Mouse (Mus musculus) gastrocnemius, postnatal 36 days (tissue): ENCODE measurements around the gene Foxf1. TPM values are rescaled to one million over a fixed set of nuclear protein-coding genes. Genes with fewer than 3 reads are reported as not detected.

ENCODE experiments used
- DNase-seq, 2 experiments: peaks; one replicate each; pipeline ENCODE4 v3.0.0; 2022
- intact Hi-C: fragments of 180-260 bp; cut with DNase I; formaldehyde crosslinking; loops from one replicate; pipeline ENCODE4 v1.15.1; 2025
- long read RNA-seq, 2 experiments: library from polyadenylated mRNA; stranded (forward); transcript quantifications; one replicate each; pipeline ENCODE4 v2.0.0; 2021
- total RNA-seq, 2 experiments: library from RNA; stranded (reverse); gene quantifications; 2 replicates each; pipeline ENCODE4 v1.2.3; 2021

Gene Foxf1
- not detected for total RNA-seq
- long read RNA-seq, experiment 1: 0 reads
- long read RNA-seq, experiment 2: 0 reads

DNA sequence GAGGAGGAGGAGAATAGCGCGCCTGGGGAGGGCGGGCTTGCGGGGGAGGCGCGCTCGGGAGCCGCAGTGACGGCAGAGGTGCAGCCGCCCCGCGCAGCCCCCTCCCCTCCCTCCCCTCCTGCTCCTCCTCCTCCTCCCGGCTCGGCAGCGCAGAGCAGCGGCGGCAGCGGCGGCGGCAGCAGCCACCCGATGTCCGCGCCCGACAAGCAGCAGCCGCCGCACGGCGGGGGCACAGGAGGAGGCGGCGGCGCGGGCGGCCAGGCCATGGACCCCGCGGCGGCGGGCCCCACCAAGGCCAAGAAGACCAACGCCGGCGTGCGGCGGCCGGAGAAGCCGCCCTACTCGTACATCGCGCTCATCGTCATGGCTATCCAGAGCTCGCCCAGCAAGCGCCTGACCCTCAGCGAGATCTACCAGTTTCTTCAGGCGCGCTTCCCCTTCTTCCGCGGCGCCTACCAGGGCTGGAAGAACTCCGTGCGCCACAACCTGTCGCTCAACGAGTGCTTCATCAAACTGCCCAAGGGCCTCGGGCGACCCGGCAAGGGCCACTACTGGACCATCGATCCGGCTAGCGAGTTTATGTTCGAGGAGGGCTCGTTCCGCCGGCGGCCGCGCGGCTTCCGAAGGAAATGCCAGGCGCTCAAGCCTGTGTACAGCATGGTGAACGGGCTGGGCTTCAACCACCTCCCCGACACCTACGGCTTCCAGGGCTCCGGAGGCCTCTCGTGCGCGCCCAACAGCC is at the start of gene Foxf1:
Gene Foxf1 (plus strand): TSS at position 177 of the 742 bp plus-strand sequence.
- DNase-seq: no peak
- intact Hi-C loops: loop anchor here (2.0 kb wide), 1 partner anchor 112 kb away; no protein-coding TSS in a partner anchor

DNA sequence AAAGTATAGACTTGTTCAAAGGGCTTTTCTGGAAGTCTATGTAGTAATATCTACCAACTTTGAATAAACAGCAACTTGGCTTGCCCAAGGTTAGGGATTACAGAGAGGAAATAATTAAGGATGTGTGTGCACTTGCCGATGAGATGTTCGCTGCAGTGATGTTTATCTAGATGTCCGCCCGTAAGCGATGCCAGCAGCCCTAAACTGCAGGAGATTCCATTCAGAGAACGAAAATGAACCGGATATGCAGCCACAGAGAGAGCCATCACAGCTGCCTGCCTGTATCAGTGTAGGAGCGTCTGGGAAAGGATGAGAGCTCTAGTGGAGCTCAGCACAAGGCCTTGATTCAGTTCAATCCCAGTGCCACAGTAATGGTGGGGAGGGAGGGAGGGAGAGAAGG is 48.6 kb upstream of the Foxf1 start:
- intact Hi-C loops: no loop called here
- no peak for DNase-seq

DNA sequence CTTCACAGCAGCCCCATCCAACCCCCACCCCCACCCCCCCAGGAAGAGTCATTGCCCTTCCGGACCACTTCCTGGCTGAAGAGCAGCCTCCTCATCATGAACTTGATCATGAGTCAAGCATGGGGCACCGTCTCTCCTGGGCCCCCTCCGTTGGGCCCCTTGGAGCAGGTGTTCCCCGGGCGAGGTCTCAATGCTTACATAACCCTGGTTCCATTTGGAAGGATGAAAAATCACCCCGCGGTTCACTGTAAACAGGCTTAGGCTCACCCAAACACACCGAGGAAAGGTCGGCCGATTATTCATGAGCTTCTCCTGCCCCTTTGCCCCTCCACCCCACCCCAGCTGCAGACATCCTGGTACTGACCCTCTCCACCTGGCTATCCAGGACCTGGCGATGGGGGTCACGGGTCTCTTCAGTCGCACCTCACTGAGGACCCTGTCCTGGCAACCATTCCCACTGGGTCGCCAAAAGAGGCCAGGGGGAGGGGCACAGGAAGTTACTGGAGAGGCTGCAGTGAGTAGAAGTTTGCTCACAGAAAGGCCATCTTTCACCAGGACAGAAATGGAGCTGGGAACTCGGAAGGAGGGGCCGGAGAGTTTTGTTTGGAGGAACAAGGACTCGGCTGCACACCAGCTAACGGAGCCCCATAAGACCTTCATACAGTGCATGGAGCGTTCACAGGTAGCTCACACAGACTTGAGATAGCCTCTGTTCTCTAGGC is 40.3 kb upstream of the Foxf1 start:
- no peak for DNase-seq
- intact Hi-C loops: no loop called here

DNA sequence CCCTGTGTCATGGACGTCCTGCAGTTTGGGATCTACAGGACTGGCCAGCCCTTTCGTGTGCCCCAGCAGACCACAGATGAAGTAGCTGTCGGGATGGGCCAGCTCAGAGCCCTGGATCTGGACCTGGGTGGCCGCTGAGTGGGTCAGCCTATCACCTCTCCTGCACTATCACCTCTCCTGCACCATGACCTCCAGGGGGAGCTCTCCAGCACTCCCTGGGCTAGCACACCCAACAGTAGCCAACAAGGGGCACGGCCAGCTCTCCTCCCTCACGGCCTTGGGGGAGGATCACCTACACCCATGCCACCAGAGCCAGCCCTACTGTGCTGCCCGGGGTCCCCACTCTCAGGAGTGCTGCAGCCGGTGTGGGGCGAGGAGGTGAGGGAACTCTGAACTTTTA is 36.7 kb upstream of the Foxf1 start:
- intact Hi-C loops: no loop called here

DNA sequence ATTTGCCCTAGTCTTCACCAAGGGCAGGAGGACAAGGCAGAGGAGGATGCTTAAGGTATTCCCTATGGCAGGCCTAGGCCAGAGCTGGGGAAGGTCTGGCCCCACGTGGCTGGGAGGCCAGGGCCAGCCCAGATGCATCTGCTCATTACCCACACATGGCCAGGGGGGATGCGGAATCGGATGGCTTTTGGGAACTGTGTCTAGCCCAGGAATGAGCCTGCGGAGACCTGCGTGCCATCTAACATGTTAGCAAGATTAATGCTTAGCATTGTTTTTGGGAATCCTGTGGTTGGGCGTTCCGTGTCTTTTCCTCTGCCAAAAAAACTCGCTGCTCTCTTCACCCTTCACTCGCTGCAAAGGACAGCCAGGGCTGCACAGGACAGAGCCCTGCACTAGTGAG is 26.1 kb upstream of the Foxf1 start:
- no peak for DNase-seq
- intact Hi-C loops: no loop called here

More for the DNA sequence above, 36.7 kb upstream of the Foxf1 start:
- no peak for DNase-seq

DNA sequence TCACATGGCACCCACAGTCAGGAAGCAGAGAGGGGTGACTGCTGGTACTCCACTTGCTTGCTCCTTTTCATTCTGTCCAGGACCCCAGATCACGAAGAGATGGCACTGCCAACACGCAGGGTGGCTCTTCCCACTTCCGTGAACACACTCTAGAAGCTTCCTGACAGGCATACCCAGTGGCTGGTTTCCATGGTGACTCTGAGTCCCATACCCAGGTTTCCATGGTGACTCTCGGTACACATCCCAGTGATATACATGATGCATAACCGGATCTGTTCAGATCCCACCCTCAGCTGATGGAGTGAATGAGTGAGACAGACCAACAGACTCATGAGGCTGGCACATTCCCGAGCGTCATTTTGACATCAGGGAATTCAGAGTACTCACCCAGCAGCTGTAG is 25.1 kb upstream of the Foxf1 start:
- intact Hi-C loops: no loop called here
- DNase-seq: no peak

DNA sequence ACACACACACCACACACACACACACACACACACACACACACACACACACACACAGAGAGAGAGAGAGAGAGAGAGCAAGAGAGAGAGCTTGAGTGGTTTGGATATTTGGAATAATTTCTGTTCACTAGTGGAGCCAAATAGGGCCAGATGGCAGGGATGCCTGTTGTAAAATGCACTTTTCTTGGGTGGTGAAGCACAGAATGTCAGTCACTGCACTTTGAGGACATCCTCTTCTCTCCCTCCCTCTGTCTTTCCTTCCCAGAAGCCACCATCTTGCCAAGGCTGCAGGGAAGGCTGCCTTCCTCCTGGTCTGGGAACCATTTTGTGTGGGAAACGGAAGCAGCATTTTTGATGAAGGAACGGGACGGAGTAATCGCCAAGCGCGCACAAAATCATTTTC is 21.7 kb upstream of the Foxf1 start:
- no peak for DNase-seq
- intact Hi-C loops: no loop called here

DNA sequence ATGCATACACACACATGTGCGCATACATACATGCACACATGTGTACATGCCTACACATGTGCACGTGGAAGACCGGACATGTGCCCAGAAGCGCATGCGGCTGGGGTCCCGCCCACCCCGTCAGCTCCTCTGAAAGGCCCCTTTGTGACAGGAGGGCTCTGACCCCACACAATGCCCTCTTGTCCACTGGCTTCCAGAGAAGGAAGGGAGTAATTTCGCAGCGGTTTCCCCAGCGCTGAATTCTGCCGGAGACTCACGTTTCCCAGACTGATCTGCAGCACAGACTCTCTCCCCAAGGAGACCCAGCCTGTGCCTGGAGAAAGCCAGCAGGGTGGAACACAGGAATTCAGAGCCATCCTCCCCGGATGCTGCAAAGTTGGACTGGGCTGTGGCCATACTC is 20.5 kb upstream of the Foxf1 start:
- intact Hi-C loops: no loop called here
- DNase-seq: no peak

DNA sequence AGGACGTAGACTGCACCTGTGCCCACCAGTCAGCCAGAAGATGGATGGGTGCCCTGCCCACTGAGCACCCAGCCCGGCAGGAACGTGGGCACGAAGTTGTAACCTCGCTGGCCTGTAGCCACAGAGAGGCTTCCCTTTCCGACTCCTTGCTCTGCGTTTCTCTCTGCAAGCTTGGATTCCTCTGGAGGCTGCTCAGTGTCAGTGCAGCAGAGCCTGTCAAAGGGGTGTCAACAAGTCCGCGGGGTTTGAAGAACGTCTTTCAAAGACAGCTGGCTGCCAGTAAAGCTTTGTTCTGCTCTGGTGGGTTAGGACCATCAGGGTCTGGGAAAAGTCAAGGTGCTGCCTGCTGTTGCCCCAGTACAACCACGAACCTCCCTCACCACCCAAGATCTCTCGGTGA is 12.7 kb upstream of the Foxf1 start:
- intact Hi-C loops: no loop called here
- DNase-seq: no peak

DNA sequence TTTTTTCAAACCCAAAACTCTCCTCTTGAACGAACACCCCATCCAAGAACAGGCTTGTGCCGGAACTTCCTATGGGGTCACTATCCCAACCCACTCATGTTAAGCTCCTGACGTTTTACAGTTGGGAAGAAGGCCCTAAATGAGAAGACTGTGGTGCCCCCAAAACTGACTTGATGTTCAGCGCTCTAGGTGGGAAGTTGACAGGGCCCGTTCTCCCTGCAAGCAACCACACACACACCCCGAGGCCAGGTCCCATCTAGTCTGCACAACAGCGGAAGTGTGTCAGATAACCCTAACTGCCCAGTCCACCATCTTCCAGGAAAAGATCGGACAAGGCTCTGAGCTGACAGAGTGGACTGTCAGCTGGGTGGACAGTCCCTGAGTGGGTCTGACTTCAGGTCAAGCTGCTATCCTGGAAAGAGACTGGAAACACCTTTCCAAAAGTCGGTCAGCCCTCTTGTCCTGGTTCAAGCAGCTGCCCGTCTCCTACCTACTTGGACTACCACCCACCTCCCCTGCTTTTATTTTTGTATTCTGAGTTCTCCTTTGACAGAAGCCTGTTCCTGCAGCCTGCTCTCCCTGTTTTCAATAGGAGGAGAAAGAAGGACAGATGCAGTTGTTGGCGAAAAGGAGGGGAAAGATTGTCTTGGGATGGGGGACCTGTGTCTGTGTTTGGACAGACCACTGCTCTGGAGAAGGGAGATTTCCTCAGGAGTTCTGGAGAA is 11.6 kb upstream of the Foxf1 start:
- intact Hi-C loops: no loop called here
- DNase-seq: no peak

DNA sequence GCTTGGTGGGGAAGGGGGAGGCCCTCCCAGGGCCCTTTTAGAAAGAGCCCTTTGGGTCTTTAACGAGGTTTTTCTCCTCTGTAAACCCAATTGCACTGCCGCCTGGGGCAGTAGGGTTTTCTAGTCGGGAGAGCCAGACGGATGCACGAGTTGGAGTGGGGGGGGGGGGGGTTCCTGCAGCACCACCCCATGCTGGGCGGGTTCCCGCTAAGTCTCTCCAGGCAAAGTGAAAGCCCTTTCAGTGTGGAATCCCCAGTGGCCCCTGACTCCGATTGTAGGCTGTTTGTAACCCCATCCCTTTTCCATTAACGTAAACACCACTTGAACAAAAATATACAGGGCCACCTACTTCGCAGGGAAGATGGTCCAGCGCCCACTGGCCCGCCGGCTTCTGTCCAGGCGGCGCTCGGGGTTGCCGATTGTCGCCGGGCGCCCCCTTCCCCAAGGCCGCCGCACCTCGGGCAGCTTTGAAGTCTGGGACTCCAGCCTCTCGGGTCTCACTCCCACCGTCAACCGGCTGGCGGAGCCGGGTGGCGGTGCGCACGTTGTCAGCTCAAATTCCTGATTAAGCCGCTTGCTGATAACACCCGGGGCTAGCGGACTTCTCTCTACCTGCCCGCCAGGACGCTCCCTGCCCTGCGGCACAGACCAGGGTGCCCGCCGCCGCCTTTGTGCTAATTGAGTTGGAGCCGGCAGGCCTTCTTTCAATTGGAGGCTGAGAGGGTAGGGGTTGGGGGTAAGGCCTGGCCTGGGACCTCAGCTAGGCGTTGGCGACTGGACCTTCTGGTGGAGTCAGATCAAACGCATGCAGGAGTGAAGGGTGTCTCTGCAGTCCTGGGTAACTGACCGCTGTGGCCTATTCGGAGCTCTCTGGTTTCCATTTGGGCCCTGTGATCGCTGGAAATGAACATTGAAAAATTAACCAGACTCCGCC is 10.7 kb upstream of the Foxf1 start:
- intact Hi-C loops: no loop called here
- no peak for DNase-seq

DNA sequence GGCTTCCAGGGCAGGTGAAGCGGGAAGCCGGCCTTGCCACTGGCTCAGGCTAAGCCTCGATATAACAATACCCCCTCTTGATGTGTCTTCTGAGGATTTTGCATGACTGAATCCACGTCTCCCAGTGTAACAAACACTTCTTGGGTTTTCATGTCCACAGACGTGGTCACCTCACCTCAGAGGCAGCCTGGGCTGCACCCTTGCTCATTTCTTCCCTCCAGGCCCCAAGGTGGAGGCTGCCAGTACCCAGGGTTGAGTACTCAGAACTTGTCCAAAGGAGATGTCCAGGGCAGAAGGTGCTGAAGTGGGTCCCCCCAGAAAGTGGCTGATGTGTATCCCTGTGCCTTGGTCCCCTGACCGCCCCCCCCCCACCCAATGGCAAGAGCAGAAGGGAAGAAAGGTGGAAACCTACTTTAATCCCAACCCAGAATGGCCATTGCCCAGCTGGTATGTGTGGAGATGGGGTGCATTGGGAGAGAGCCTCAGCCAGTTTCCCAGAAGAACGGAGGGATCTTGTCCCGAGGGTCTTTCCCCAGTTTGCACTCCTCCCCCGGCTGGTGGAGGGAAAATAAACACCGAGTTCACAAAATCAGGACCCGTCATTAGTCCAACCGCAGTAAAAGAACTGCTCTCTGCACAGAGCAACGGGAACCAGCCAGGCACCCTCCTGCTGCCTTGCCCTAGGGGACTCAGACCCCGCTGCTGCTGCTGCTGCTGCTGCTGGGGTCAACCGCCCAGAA is 9.9 kb upstream of the Foxf1 start:
- DNase-seq: no peak
- intact Hi-C loops: no loop called here

DNA sequence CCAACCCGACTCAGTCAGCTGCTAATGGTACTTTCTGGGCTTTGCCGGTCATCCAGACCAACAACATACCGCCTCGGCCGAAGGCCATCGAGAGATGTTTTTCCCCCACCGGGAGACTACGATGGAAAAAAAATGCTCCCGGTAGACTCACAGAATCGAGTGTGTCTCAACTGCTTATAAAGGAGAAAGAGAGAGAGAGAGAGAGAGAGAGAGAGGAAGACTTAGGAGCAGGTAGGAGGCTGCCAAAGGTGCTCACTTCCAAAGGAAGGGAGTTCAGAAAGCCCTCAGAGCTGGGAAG is 9.4 kb upstream of the Foxf1 start:
- no peak for DNase-seq
- intact Hi-C loops: no loop called here

DNA sequence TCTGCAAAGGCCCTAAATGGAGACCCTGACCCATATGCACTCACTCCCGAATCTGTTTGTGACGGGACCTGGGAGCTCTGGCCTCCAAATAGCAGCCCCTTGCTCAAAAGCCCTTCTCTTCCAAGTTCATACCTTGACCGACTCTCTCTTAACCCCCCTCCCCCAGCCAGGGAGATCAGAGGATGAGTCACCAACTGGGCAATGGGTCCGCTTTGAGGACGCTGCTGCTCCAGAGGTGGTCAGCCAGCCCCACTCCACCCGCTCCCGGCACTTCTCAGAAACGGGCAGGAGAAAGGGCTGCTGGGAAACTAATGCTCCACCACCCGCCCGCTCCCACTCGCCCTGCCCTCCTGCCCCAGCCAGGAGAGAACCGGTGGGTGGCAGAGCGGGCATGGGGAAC is 8.2 kb upstream of the Foxf1 start:
- no peak for DNase-seq
- intact Hi-C loops: no loop called here

DNA sequence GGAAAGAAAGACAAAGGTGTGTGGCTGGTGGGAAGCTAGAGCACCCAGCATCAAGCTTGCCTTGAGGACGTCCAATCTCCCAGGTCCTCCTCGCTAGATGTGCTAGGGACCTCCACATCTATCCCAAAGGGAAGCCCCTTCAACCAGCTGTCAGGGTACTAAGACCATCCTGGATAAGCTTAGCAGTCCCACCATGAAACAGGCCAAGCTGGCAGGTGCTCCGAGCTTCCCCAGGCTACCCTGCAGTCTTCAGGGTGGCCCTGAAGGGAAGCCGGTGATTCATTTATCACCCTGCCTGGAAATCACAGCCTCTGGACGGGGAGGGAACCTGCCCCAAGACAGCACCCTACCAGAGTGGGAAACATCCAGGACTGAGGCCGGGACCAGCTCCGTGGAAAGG is 7.6 kb upstream of the Foxf1 start:
- no peak for DNase-seq
- intact Hi-C loops: no loop called here

DNA sequence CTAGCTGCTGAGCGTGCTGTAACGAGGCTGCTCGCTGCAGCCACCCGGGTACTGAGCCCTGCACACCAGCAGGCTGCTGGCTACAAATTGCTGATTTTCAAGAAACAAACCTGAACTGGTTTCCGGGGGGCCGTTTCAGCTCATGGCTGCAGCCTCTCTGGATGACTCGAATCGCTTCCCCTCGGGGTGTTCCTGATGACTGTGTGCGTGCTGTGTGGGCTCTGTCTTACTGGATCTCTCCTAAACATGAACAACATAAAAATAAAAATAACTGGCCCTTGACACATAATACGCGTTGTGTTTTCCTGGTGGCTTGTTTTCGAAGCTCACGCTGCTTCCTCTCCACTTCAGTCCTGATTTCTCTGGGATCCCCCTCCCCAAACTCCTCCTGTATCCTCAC is 5.5 kb upstream of the Foxf1 start:
- intact Hi-C loops: no loop called here
- DNase-seq: no peak

DNA sequence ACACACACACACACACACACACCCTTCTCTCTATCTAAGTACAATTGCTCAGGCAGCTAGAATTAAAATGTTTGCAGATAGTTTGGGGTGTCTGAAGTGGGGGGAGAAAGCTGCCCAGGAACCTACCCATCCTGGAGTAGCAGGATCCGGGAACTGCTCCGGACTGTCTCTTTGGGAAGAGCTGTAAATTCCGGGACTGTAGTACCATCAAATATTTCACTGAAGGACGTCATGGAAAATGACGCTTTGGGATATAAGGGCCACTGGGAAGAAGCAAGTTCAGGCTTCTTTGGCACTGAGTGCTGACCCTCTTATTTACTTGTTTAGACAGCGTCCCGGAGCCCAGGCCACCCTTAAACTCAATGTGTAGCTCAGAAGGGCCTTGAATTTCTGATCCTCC is 5.0 kb upstream of the Foxf1 start:
- intact Hi-C loops: no loop called here
- DNase-seq: no peak

DNA sequence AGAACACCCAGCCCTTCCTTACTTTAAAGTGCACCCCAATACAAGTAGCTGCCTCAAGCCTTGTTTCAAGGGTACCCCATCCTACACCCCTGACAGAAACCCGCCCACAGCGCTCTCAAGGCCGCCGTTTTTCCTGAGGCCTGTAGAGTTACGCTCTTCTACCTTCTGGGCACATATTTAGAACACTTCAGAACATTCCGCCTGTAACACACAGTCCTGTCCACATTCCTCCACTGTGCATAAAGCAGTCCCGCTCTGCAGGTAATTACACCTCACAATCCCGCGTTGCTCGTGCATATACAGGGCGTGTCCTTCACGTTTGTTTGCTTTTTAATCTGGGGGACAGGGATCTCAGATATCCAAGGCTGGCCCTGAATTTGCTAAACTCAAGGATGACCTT is 4.2 kb upstream of the Foxf1 start:
- intact Hi-C loops: no loop called here

DNA sequence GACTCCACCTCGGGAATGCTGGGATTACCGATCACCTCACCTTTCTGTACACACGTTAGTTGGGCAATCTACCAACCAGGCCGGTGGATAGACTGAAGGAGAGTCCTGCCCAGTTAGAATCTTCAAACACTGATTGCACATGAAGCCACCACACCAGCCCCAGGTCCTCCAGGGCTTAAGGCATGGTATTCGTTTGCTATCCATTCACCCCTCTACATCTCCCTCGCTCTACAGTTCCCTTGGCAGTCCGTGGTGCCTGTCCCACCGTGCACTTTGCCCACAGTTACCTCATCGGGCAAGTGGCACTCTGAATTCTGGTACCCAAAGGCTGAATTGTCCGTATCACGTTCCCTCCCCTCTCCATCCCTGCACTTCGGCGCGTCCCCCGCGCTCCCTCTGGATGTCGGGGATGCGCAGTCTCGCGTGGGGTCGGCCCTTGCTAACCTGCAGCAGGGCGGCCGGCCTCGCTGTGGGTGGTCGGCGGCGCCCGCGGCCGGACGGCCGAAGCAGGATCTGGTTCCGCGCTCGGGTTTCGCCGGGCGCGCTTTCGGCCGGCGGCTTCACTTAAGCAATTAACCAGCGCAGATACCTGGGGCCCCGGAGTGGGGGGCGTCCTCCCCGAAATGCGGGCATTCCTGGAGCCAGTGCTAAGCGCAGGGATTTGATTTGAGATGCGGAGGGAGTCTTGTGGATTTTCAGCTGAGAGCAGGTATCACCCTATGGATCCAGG is 3.7 kb upstream of the Foxf1 start:
- intact Hi-C loops: no loop called here
- no peak for DNase-seq

More for the DNA sequence above, 4.2 kb upstream of the Foxf1 start:
- no peak for DNase-seq
